Mouse (Mus musculus): ENCODE measurements around the gene Rhbdl2. TPM values are rescaled to one million over a fixed set of nuclear protein-coding genes. Genes with fewer than 3 reads are reported as not detected.

The Rhbdl2 gene
- 1.2 and 1.4 TPM in 2 replicates for polyA plus RNA-seq (2015; fragmentation: Nextera tagmentation; extraction: Ambion mirVana)

GRCm38 (mm10) chr4:123787191-123787985 lies at the start of gene Rhbdl2:
Rhbdl2 (plus strand) TSS chr4:123787874.

GRCm38 (mm10) chr4:123750152-123750651 lies 37.5 kb upstream of the Rhbdl2 start, which contains the start of gene Akirin1:
Akirin1 (minus strand) TSS chr4:123750345.

GRCm38 (mm10) chr4:123859379-123859778 lies 71.7 kb downstream of the Rhbdl2 start, which contains the start of gene 4933427I04Rik:
4933427I04Rik (plus strand) TSS chr4:123859679.

Other genes starting within 250 kb of the Rhbdl2 start
- 59.8 and 71.7 TPM in 2 replicates for gene Macf1, start 103.5 kb upstream of the Rhbdl2 start, polyA plus RNA-seq (2015; fragmentation: Nextera tagmentation; extraction: Ambion mirVana)
- 710 and 765 TPM in 2 replicates for gene Ndufs5, start 69.7 kb upstream of the Rhbdl2 start, polyA plus RNA-seq (2015; fragmentation: Nextera tagmentation; extraction: Ambion mirVana)
- gene Akirin1, start 37.5 kb upstream of the Rhbdl2 start, polyA plus RNA-seq (2015; fragmentation: Nextera tagmentation; extraction: Ambion mirVana), result 76.6 and 83.0 TPM in 2 replicates
- 0.06 TPM in 1 of 2 replicates, not detected in the other for gene 4933427I04Rik, start 71.8 kb downstream of the Rhbdl2 start, polyA plus RNA-seq (2015; fragmentation: Nextera tagmentation; extraction: Ambion mirVana)
- 37.6 and 43.2 TPM in 2 replicates for gene Mycbp, start 117.0 kb downstream of the Rhbdl2 start, polyA plus RNA-seq (2015; fragmentation: Nextera tagmentation; extraction: Ambion mirVana)
- gene Rragc, start 129.6 kb downstream of the Rhbdl2 start, polyA plus RNA-seq (2015; fragmentation: Nextera tagmentation; extraction: Ambion mirVana), result 38.9 and 43.9 TPM in 2 replicates
- 0.45 TPM in 1 of 2 replicates, not detected in the other for gene 4930535I16Rik, start 130.1 kb downstream of the Rhbdl2 start, polyA plus RNA-seq (2015; fragmentation: Nextera tagmentation; extraction: Ambion mirVana)

Data from neural tube, postnatal 0 days (tissue).